Mouse (Mus musculus): ENCODE measurements around the gene Ptprk. TPM values are rescaled to one million over a fixed set of nuclear protein-coding genes. Genes with fewer than 3 reads are reported as not detected.

Gene Ptprk
- polyA plus RNA-seq, 1 experiment from 2014 or later = 27.2 TPM

DNA sequence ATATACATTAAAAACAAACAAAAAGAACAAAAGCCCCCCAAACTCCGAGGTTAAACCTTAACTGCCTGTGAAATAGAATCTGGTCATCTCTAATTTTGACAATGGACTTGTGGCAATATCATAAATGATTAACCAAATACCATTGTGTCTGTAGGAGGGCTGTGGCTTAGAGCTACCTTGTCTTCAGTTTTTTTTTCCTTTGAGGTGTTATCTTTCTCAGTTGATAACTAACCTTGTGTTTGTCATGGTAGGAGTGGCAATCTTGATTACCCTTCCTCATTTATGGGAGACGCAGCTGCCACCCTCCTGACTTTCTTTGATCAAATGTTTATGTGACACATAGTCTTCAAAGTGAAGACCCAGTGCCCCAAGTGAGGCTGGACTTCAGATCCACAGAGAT, 24.3 kb downstream of the Ptprk start:
- no peak for ATAC-seq (ENCODE audit: insufficient read depth, low FRiP score, low TSS enrichment)
- H3K9ac ChIP-seq (ENCODE audit: low read length) = no peak overlapping the region
- no peaks in the 10 kb centered on the region for H3K4me1 ChIP-seq (ENCODE audit: control insufficient read depth, insufficient read depth, low read length)
- no peak for DNase-seq (ENCODE audit: low spot score)
- H3K36me3 ChIP-seq (ENCODE audit: control insufficient read depth, insufficient read depth, low read length) = no peaks in the 10 kb centered on the region
- no peaks in the 10 kb centered on the region for H3K9me3 ChIP-seq (ENCODE audit: control insufficient read depth, low read length)
- no peak overlapping the region for H3K4me2 ChIP-seq (ENCODE audit: low read depth)
- no peak overlapping the region for H3K27ac ChIP-seq (ENCODE audit: low read depth, low read length)
- H3K4me3 ChIP-seq (ENCODE audit: low read depth, low read length) = no peak overlapping the region
- no peaks in the 10 kb centered on the region for H3K27me3 ChIP-seq (ENCODE audit: control insufficient read depth, insufficient read depth, low read length)
- 46% methylated on average over 2 of the region's 2 CpGs for WGBS

DNA sequence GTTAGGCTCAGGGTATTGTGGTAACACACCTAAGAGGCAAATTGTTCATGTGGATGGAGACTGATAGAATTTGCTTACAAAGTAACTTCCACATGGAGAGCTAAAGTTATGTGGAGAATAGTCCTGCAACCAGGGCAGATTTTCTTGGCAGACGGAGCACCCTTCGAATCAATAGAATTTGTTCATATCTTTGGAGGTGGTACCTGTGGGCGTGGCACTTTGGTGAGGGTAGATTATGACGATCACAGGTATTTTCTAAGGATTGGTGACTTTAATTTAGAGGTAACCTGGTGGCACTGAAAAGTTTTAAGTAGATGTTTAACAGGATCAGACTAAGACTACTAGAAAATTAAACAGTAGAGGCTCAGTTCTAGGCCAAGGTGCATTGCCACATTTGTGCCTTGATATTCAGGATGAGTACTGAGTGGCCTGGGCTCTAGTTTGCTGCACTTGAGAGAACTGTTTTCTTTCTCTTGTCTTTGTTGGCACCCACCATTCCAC, 28.8 kb downstream of the Ptprk start:
- H3K4me2 ChIP-seq (ENCODE audit: low read depth) = no peak overlapping the region
- no peaks in the 10 kb centered on the region for H3K4me1 ChIP-seq (ENCODE audit: control insufficient read depth, insufficient read depth, low read length)
- no peaks in the 10 kb centered on the region for H3K36me3 ChIP-seq (ENCODE audit: control insufficient read depth, insufficient read depth, low read length)
- no peaks in the 10 kb centered on the region for H3K9me3 ChIP-seq (ENCODE audit: control insufficient read depth, low read length)
- DNase-seq (ENCODE audit: low spot score) (no peak), ATAC-seq (ENCODE audit: insufficient read depth, low FRiP score, low TSS enrichment) (no peak)
- 95% methylated on average over 4 of the region's 4 CpGs for WGBS
- H3K27me3 ChIP-seq (ENCODE audit: control insufficient read depth, insufficient read depth, low read length) = no peaks in the 10 kb centered on the region
- H3K9ac ChIP-seq (ENCODE audit: low read length) = no peak overlapping the region
- H3K4me3 ChIP-seq (ENCODE audit: low read depth, low read length) = no peak overlapping the region
- no peak overlapping the region for H3K27ac ChIP-seq (ENCODE audit: low read depth, low read length)

DNA sequence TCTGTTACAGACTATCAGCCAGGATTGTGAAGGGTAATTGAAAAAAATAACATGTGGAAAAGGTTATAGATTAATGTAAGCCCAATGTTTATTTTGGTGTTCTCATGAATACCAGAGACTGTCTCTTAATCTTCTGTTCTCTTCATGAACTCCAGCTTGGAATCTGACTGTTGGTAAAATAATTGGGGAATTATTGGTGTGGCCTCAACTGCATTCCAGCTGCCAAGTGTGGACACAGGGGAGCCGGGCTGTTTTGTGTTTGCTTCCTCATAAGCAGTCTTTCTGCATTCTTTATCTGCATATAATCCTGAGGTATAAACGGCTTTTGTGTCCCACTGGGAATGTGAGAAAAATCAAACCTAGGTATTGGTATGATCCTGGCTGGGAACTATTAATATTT, 29.3 kb downstream of the Ptprk start:
- H3K27ac ChIP-seq (ENCODE audit: low read depth, low read length) = no peak overlapping the region
- no peak for ATAC-seq (ENCODE audit: insufficient read depth, low FRiP score, low TSS enrichment)
- H3K4me1 ChIP-seq (ENCODE audit: control insufficient read depth, insufficient read depth, low read length) = no peaks in the 10 kb centered on the region
- no peak overlapping the region for H3K4me2 ChIP-seq (ENCODE audit: low read depth)
- H3K27me3 ChIP-seq (ENCODE audit: control insufficient read depth, insufficient read depth, low read length) = no peaks in the 10 kb centered on the region
- H3K9ac ChIP-seq (ENCODE audit: low read length) = no peak overlapping the region
- H3K36me3 ChIP-seq (ENCODE audit: control insufficient read depth, insufficient read depth, low read length) = no peaks in the 10 kb centered on the region
- no peak for DNase-seq (ENCODE audit: low spot score)
- no peak overlapping the region for H3K4me3 ChIP-seq (ENCODE audit: low read depth, low read length)
- no peaks in the 10 kb centered on the region for H3K9me3 ChIP-seq (ENCODE audit: control insufficient read depth, low read length)
- 93% methylated on average over 2 of the region's 2 CpGs for WGBS

DNA sequence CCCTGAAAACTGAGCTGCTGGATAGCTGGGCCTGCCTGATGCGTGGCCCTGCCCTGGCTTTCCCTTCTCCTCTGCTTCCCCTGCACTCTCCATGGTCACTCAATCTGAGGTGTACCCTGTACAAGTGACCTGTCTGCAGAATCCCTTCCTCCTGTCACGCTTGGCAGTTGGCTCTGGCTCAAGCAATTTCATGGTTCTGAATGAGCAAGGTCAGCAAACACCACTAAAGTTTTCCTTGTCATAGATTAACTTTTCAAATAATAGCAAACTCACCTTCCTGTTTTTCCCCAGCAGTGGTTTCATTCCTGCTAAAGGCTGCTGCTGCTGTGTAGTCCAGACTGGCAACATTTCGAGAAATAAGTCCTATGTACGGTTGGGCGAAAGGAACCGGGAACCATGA, 30.6 kb downstream of the Ptprk start:
- H3K9ac ChIP-seq (ENCODE audit: low read length) = no peak overlapping the region
- no peak overlapping the region for H3K4me2 ChIP-seq (ENCODE audit: low read depth)
- ATAC-seq (ENCODE audit: insufficient read depth, low FRiP score, low TSS enrichment) (no peak), DNase-seq (ENCODE audit: low spot score) (no peak)
- 87% methylated on average over 6 of the region's 6 CpGs for WGBS
- no peaks in the 10 kb centered on the region for H3K9me3 ChIP-seq (ENCODE audit: control insufficient read depth, low read length)
- no peaks in the 10 kb centered on the region for H3K36me3 ChIP-seq (ENCODE audit: control insufficient read depth, insufficient read depth, low read length)
- no peak overlapping the region for H3K27ac ChIP-seq (ENCODE audit: low read depth, low read length)
- H3K27me3 ChIP-seq (ENCODE audit: control insufficient read depth, insufficient read depth, low read length) = no peaks in the 10 kb centered on the region
- no peak overlapping the region for H3K4me3 ChIP-seq (ENCODE audit: low read depth, low read length)
- no peaks in the 10 kb centered on the region; the same call in 1 of the 2 replicates for H3K4me1 ChIP-seq (ENCODE audit: control insufficient read depth, insufficient read depth, low read length)

DNA sequence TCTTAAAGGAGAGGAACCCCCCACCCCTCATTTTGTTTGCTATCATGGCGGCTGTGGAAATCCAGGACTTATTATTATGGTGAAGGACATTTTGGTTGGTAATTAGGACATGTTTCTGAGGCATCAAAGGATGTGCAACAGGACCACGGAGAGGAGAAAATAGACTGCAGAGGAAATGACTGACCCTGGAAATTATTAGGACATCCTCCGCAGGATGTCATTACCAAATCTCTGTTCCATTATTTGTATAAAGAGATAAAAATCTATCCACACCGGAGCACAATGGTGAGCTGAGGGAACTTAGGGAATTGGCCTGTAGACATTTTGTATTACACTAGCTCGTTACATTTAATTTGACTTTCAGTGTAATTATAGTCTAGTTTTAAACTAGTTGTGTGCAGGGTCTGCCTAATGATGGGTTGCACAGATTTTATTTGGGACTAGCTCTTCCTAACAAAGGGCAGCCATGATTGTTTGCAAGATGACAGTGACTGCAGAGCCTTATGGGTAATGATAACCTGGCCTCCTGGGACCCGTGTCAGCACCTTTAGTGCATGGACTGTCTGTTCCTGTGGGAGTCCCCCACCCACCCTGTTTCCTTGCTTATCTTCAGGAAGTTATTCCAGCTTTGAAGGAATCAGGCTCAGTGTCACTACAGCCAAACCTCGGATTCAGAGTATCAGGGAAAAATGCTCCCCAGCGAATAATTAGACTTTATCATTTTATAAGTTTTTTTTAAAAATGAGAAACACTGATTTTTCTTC, 38.4 kb downstream of the Ptprk start:
- no peak for DNase-seq (ENCODE audit: low spot score)

DNA sequence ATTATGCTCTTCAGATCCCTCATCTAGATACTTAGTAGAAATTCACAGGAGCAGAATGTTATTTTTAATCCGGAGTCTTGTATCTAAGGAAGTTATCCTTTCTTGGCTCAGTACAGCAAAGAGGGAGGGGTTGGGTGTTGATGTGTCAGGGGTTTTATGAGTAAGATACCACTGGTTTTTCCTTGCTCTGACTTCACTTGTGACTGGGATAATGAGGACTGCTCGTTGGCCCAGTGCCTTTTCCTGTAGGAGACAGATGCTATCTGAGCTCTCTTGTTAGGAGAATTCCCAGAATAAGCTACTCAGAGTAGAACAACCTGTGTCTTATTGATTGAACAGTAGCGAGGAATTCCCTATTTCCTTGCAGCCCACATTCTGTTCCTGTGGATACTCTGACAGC, 39.3 kb downstream of the Ptprk start:
- H3K4me2 ChIP-seq (ENCODE audit: low read depth) = no peak overlapping the region
- H3K27ac ChIP-seq (ENCODE audit: low read depth, low read length) = no peak overlapping the region
- H3K36me3 ChIP-seq (ENCODE audit: control insufficient read depth, insufficient read depth, low read length) = no peaks in the 10 kb centered on the region
- no peaks in the 10 kb centered on the region for H3K9me3 ChIP-seq (ENCODE audit: control insufficient read depth, low read length)
- no peaks in the 10 kb centered on the region; the same call in 1 of the 2 replicates for H3K4me1 ChIP-seq (ENCODE audit: control insufficient read depth, insufficient read depth, low read length)
- H3K4me3 ChIP-seq (ENCODE audit: low read depth, low read length) = no peak overlapping the region
- DNase-seq (ENCODE audit: low spot score) (no peak), ATAC-seq (ENCODE audit: insufficient read depth, low FRiP score, low TSS enrichment) (no peak)
- 88% methylated on average over 3 of the region's 3 CpGs for WGBS
- H3K27me3 ChIP-seq (ENCODE audit: control insufficient read depth, insufficient read depth, low read length) = no peaks in the 10 kb centered on the region
- H3K9ac ChIP-seq (ENCODE audit: low read length) = no peak overlapping the region

More for the DNA sequence above, 38.4 kb downstream of the Ptprk start:
- Histone ChIP-seq H3K9me3 (ENCODE audit: control insufficient read depth, low read length) (no peaks in the 10 kb centered on the region), H3K4me1 (ENCODE audit: control insufficient read depth, insufficient read depth, low read length) (no peaks in the 10 kb centered on the region; the same call in 1 of the 2 replicates), H3K27me3 (ENCODE audit: control insufficient read depth, insufficient read depth, low read length) (no peaks in the 10 kb centered on the region), H3K27ac (ENCODE audit: low read depth, low read length) (no peak overlapping the region), H3K4me2 (ENCODE audit: low read depth) (no peak overlapping the region), H3K4me3 (ENCODE audit: low read depth, low read length) (no peak overlapping the region), H3K9ac (ENCODE audit: low read length) (no peak overlapping the region), H3K36me3 (ENCODE audit: control insufficient read depth, insufficient read depth, low read length) (no peaks in the 10 kb centered on the region)
- ATAC-seq (ENCODE audit: insufficient read depth, low FRiP score, low TSS enrichment) = no peak
- 88% methylated on average over 8 of the region's 8 CpGs for WGBS

DNA sequence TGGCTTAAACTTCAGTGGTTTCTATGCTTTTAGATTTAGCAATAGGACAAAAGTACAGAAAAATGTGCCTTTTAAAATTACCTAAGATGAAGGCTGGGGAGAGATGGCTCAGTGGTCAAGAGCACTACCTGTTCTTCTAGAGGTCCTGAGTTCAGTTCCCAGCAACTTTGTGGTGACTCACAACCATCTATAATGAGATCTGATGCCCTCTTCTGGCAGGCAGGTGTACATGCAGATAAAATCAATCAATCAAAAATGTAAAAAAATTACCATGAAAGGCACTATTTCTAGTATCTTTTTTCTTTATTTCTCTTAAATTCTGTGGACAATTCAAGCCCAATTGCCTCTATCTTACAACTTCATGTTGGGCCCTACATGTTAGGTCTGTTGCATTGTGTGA, 42.4 kb downstream of the Ptprk start:
- no peak overlapping the region for H3K4me2 ChIP-seq (ENCODE audit: low read depth)
- DNase-seq (ENCODE audit: low spot score) (no peak), ATAC-seq (ENCODE audit: insufficient read depth, low FRiP score, low TSS enrichment) (no peak)
- no peaks in the 10 kb centered on the region for H3K9me3 ChIP-seq (ENCODE audit: control insufficient read depth, low read length)
- H3K9ac ChIP-seq (ENCODE audit: low read length) = no peak overlapping the region
- no peaks in the 10 kb centered on the region for H3K36me3 ChIP-seq (ENCODE audit: control insufficient read depth, insufficient read depth, low read length)
- no peak overlapping the region for H3K27ac ChIP-seq (ENCODE audit: low read depth, low read length)
- no peaks in the 10 kb centered on the region for H3K27me3 ChIP-seq (ENCODE audit: control insufficient read depth, insufficient read depth, low read length)
- no peaks in the 10 kb centered on the region for H3K4me1 ChIP-seq (ENCODE audit: control insufficient read depth, insufficient read depth, low read length)
- H3K4me3 ChIP-seq (ENCODE audit: low read depth, low read length) = no peak overlapping the region

DNA sequence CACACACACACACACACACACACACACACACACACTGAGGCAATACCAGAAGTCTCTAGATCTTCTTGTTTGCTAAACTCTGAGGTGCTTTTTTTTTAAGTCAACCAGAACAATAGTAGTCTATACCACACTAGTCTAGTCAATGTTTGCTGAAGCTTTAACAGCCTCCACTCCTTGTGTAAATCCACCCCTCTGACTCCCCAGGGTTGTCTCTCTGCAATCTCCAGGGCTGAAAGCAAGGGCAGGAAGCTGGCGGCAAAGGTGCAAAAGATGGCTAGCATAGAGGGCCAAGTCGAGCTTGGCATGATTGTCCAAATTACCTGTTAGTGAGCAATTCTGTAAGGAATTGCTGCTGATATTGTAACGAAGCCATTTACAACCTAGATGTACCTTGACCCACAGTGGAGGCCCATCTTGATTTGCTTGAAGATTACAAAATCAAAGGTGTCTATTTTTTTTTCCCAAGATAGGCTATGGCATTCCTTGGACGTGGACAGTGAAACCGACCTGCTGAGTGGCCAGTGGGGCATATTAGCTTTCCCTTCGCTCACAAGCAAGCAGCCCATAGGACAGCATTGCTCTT, 44.3 kb downstream of the Ptprk start:
- Histone ChIP-seq H3K4me1 (ENCODE audit: control insufficient read depth, insufficient read depth, low read length) (no peaks in the 10 kb centered on the region), H3K36me3 (ENCODE audit: control insufficient read depth, insufficient read depth, low read length) (no peaks in the 10 kb centered on the region), H3K4me3 (ENCODE audit: low read depth, low read length) (no peak overlapping the region), H3K27me3 (ENCODE audit: control insufficient read depth, insufficient read depth, low read length) (no peaks in the 10 kb centered on the region), H3K4me2 (ENCODE audit: low read depth) (no peak overlapping the region), H3K27ac (ENCODE audit: low read depth, low read length) (no peak overlapping the region), H3K9me3 (ENCODE audit: control insufficient read depth, low read length) (no peaks in the 10 kb centered on the region), H3K9ac (ENCODE audit: low read length) (no peak overlapping the region)
- DNase-seq (ENCODE audit: low spot score) (no peak), ATAC-seq (ENCODE audit: insufficient read depth, low FRiP score, low TSS enrichment) (no peak)
- WGBS = 93% methylated on average over 6 of the region's 6 CpGs

DNA sequence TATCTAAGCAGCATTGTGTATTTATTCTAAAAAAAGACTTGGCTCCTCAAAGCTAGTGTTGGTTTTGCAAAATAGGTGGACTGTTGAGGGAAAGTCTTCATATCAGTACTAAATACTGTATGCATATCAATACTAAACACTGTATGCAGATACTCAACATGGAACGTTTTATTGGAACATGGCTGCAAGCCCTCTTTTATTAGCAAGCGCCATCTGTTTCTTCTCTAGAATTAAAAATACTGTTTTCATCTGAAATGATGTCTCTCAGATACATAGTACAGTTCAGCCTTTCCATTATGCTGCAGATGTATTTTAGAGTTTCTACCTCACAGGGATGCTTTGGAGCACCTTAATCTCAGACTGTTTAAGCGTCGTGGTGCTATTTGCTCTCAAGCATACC, 49.3 kb downstream of the Ptprk start:
- ATAC-seq (ENCODE audit: insufficient read depth, low FRiP score, low TSS enrichment) = no peak
- WGBS = 93% methylated on average over 4 of the region's 4 CpGs
- H3K4me3 ChIP-seq (ENCODE audit: low read depth, low read length) = no peak overlapping the region
- H3K27ac ChIP-seq (ENCODE audit: low read depth, low read length) = no peak overlapping the region
- H3K4me1 ChIP-seq (ENCODE audit: control insufficient read depth, insufficient read depth, low read length) = no peaks in the 10 kb centered on the region
- no peak overlapping the region for H3K9ac ChIP-seq (ENCODE audit: low read length)
- H3K36me3 ChIP-seq (ENCODE audit: control insufficient read depth, insufficient read depth, low read length) = no peaks in the 10 kb centered on the region
- H3K27me3 ChIP-seq (ENCODE audit: control insufficient read depth, insufficient read depth, low read length) = no peaks in the 10 kb centered on the region
- H3K4me2 ChIP-seq (ENCODE audit: low read depth) = no peak overlapping the region
- no peak for DNase-seq (ENCODE audit: low spot score)
- no peaks in the 10 kb centered on the region for H3K9me3 ChIP-seq (ENCODE audit: control insufficient read depth, low read length)
